Mouse (Mus musculus) neural tube, embryonic 12.5 days (tissue): ENCODE data around the gene Coro1c. TPM values are rescaled to one million over a fixed set of nuclear protein-coding genes. Genes with fewer than 3 reads are reported as not detected.

Experiments used
- ATAC-seq: fragments of 200-750 bp; cut with Nextera tagmentation; 2 replicates; pipeline ENCODE4 v1.8.0; 2017; ENCODE audit warnings: low read depth, mild to moderate bottlenecking, moderate TSS enrichment, moderate library complexity; ENCODE audit not compliant: low FRiP score
- H3K27ac ChIP-seq: fragments of 300-500 bp; sonication (generic); 2 replicates; pipeline ENCODE4 v1.5.1; 2016
- H3K27me3 ChIP-seq: fragments of 300-500 bp; sonication (generic); replicated peaks from 2 replicates; pipeline ENCODE4 v1.6.1; 2016; ENCODE audit warnings: mild to moderate bottlenecking
- H3K36me3 ChIP-seq: fragments of 300-500 bp; sonication (generic); 2 replicates; pipeline ENCODE4 v1.6.1; 2016; ENCODE audit warnings: mild to moderate bottlenecking
- H3K4me1 ChIP-seq: fragments of 300-500 bp; sonication (generic); 2 replicates; pipeline ENCODE4 v1.6.1; 2016
- H3K4me2 ChIP-seq: fragments of 300-500 bp; sonication (generic); replicated peaks from 2 replicates; pipeline ENCODE4 v1.6.1; 2016; ENCODE audit warnings: mild to moderate bottlenecking
- H3K4me3 ChIP-seq: fragments of 300-500 bp; sonication (generic); 2 replicates; pipeline ENCODE4 v1.5.1; 2016
- H3K9ac ChIP-seq: fragments of 300-500 bp; sonication (generic); 2 replicates; pipeline ENCODE4 v1.6.1; 2016; ENCODE audit warnings: mild to moderate bottlenecking
- H3K9me3 ChIP-seq: fragments of 300-500 bp; sonication (generic); 2 replicates; pipeline ENCODE4 v1.6.1; 2016; ENCODE audit warnings: mild to moderate bottlenecking
- WGBS: fragments of 180-500 bp; shearing (Covaris S2); methylation state at CpG from one replicate; pipeline ENCODE4 v1.1.7; 2016; 5-methylcytosine and 5-hydroxymethylcytosine counted together
- polyA plus RNA-seq: library from polyadenylated mRNA; unstranded; fragments of >200 nt; fragmentation: Nextera tagmentation; extraction: Ambion mirVana; gene quantifications from 2 replicates; pipeline ENCODE4 v1.2.1, GENCODE M21; 2016

The Coro1c gene
- polyA plus RNA-seq, 1 experiment from 2014 or later: 292 TPM

DNA sequence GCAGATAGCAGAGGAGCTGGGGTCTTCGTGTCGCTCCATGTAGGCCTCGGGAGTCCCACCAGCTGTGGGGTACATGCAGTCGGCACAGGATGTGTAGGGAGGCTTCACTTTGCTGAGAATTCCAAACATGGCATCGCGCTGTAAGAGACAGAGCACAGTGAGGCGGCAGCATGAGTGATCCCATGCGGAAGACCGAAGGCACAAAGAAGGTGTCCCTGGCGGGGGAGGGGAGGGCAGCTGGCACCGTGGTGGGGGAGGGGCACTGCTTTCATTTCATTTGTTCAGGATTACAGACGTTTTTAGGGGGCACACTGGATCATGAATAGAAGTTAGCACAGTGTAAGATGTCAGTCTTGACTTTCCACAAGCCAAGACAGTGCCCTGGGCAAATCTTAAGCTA lies 34.8 kb upstream of the Coro1c start:
- Histone ChIP-seq H3K4me1 (peaks cover 7% of the 10 kb centered on the region; the same call in 1 of the 2 replicates), H3K4me3 (no peak overlapping the region), H3K9me3 (no peaks in the 10 kb centered on the region), H3K4me2 (no peak overlapping the region), H3K9ac (no peak overlapping the region), H3K27me3 (no peaks in the 10 kb centered on the region), H3K36me3 (peaks cover 80% of the 10 kb centered on the region), H3K27ac (peak overlapping the region; percentile 42; the same call in 1 of the 2 replicates)
- peak; percentile 66; the same call in 1 of the 2 replicates for ATAC-seq
- WGBS: 70% methylated on average over 12 of the region's 12 CpGs

DNA sequence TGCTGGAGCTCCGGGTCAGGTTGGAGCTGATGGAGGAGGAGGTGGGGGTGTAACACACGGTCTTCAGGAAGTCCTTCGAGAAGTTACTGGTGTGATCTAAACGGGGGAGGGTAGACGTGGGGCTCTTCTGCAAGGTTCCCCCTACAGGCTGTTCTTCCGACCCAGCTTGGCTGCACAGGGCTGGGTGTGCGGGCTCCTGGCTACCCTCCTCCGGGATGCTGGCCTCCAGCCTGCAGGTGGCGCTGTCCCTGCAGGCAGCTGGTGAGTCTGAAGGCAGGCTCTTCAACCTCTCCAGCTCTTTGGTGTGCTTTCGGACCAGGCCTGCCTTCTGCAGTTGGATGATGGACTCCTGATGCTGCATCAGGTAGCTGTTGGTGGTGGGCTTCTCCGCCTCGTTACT lies 34.0 kb upstream of the Coro1c start:
- Histone ChIP-seq H3K27me3 (no peaks in the 10 kb centered on the region), H3K9ac (no peak overlapping the region), H3K4me1 (peaks cover 7% of the 10 kb centered on the region; the same call in 1 of the 2 replicates), H3K4me2 (no peak overlapping the region), H3K27ac (no peak overlapping the region), H3K9me3 (no peaks in the 10 kb centered on the region), H3K4me3 (no peak overlapping the region), H3K36me3 (peaks cover 74% of the 10 kb centered on the region)
- ATAC-seq: no peak
- 87% methylated on average over 12 of the region's 12 CpGs for WGBS

DNA sequence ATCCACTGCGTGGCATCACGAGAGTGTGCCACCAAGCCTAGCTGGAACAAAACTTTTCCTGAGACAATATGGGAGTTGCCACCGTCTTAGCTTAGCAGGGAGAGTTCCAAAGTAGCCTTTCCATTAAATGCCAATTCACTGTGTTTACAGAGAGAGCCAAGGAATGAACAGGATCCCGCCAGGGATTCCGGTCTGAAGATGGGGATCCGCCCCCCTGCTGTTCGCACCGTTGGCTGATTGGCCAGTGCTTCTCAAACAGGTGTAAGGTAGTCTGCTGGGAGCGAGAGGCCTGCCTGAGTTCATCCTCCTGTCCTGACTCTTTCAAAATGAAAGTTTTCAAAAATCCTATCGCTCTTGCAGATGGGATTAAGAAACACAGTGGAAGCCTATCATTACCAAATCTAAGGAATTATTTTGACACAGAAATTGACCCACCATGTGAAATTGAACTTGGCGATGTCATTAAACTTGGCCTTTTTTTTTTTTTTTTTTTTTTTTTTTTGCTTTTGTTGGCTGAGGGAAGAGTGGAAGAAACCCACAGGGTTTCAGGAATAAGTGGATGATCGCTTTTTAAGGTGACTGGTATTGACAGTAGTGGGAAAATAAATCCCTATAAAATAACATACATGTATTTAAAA lies 30.8 kb upstream of the Coro1c start:
- H3K4me3 ChIP-seq: no peak overlapping the region
- H3K27ac ChIP-seq: no peak overlapping the region
- peaks cover 43% of the 10 kb centered on the region for H3K36me3 ChIP-seq
- H3K27me3 ChIP-seq: no peaks in the 10 kb centered on the region
- 55% methylated on average over 12 of the region's 12 CpGs for WGBS
- H3K9ac ChIP-seq: no peak overlapping the region
- ATAC-seq: no peak
- peaks cover 9% of the 10 kb centered on the region; the same call in 1 of the 2 replicates for H3K4me1 ChIP-seq
- no peaks in the 10 kb centered on the region for H3K9me3 ChIP-seq
- H3K4me2 ChIP-seq: no peak overlapping the region

DNA sequence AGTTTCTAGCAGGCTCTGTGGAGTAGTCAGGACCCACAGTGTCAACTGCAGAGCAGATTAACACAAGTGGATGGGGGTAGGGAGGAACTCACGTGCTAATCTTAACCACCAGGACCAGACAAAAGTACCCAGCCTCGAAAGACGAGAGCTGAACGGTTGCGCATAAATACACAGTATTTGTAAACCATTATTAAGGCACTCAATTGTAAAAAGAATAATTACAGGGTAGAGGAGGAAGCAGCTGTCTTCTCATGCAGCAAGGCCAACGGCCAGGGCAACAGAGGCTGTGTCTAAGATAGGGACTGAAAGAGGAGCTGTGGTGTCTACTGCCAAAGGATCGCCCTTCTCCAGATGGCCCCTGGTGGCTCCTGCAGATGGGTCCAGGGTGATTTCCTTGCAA lies 29.1 kb upstream of the Coro1c start:
- Histone ChIP-seq H3K27me3 (no peaks in the 10 kb centered on the region), H3K9me3 (no peaks in the 10 kb centered on the region), H3K27ac (peak overlapping the region; percentile 2; the same call in 1 of the 2 replicates), H3K36me3 (peaks cover 28% of the 10 kb centered on the region), H3K4me3 (no peak overlapping the region), H3K4me1 (0 out of 2 replicates have a peak, but pooled peaks cover 2% of the 10 kb centered on the region), H3K4me2 (no peak overlapping the region), H3K9ac (no peak overlapping the region)
- no peak for ATAC-seq
- 62% methylated on average over 7 of the region's 7 CpGs for WGBS

DNA sequence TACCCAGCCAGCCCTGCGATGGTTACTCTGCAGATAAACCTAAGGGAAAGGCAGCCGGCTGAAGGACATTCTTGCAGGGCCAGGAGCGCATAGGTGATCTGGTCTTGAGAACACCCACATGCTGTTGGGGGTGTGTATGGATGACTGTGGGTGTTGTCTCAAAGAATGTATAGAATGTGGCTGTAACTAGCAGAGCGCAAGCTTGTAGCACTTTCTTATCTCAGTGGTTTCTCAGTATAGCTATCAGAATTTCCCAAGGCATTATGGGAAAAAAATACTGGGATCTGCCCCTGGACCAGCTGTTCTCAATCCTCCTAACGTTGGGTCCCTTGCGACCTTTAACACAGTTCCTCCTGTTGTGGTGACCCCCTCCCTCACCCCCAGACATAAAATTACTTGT lies 25.3 kb upstream of the Coro1c start:
- H3K4me2 ChIP-seq: no peak overlapping the region
- H3K9me3 ChIP-seq: no peaks in the 10 kb centered on the region
- H3K27ac ChIP-seq: no peak overlapping the region
- H3K4me3 ChIP-seq: no peak overlapping the region
- no peaks in the 10 kb centered on the region for H3K27me3 ChIP-seq
- no peak overlapping the region for H3K9ac ChIP-seq
- no peaks in the 10 kb centered on the region for H3K36me3 ChIP-seq
- WGBS: 89% methylated on average over 6 of the region's 6 CpGs
- peaks cover 16% of the 10 kb centered on the region for H3K4me1 ChIP-seq
- no peak for ATAC-seq

DNA sequence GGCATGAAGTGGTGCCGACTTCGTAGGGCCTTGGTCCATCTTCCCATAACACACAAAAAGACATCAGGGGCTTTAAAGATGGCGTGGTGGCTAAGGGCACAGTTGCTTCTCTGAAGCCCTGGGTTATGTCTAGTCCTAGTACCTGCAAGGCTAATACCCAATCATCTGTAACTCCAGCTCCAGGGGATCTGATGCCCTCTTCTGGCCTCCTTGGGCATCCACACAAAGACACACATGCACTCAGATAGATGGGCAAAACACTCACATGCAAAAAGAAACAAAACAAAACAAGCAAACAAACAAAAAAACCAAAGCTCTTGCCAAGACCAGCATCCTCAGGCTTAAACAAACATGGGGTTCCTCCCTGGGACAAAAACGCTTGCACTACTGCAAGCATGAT lies 24.9 kb upstream of the Coro1c start:
- Histone ChIP-seq H3K9me3 (no peaks in the 10 kb centered on the region), H3K4me2 (no peak overlapping the region), H3K4me1 (peaks cover 16% of the 10 kb centered on the region), H3K9ac (no peak overlapping the region), H3K27ac (no peak overlapping the region), H3K27me3 (no peaks in the 10 kb centered on the region), H3K36me3 (no peaks in the 10 kb centered on the region), H3K4me3 (no peak overlapping the region)
- ATAC-seq: no peak
- WGBS: 81% methylated on average over 4 of the region's 4 CpGs

- no peaks in the 10 kb centered on the region for H3K27me3 ChIP-seq
- H3K4me1 ChIP-seq: peaks cover 14% of the 10 kb centered on the region
- no peak for ATAC-seq
- H3K36me3 ChIP-seq: no peaks in the 10 kb centered on the region
- no peak overlapping the region for H3K27ac ChIP-seq
- 85% methylated on average over 3 of the region's 3 CpGs for WGBS
- no peak overlapping the region for H3K4me2 ChIP-seq
- H3K9ac ChIP-seq: no peak overlapping the region
- H3K9me3 ChIP-seq: no peaks in the 10 kb centered on the region
- H3K4me3 ChIP-seq: no peak overlapping the region
Observed at GRCm38 (mm10) chr5:113932310-113932709, 23.8 kb upstream of the Coro1c start.

DNA sequence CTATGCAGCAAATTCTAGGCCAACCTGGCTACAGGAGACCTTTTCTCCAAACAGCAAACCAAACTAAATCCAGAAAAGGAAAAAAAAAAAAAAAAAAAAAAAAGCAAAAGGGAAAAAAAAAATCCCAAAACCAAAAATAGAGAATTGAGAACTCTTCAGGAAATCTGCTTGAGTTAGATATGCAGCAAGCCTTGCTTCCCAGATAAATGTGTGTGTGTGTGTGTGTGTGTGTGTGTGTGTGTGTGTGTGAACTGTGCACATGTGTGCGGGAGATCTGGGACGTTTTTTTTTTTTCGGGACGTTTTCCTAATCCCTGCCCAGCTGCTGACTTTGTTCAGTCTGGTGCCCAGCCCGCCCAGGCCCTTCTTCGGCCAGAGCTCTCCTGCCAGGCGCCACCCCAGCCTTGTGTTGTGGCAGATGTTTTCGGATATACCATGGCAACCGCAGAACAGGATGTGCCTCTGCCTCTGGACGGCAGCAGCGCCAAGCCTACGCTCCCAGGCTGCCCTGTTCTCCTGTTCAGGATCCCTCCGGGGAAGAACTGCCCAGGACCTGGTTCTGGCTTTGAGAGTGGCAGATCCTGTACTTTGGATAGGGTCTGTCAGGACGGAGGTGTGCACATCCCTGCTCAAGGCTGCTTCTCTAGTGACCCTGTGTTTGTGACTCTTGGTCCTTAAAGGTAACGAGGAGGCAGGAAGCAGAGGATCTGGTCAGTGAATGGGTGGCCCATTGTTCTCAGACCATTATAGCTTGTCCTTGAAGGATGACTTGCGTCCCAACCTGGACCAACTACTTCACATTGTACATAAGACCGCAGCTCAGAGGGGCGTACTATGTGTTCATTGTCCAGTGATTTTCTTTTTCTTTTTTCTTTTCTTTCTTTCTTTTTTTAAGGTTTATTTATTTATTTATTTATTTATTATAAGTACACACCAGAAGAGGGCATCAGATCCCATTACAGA lies 22.4 kb upstream of the Coro1c start:
- H3K9ac ChIP-seq: 0 out of 2 replicates have a peak overlapping the region, but pooled peaks have one; percentile 33
- no peak overlapping the region for H3K27ac ChIP-seq
- H3K4me1 ChIP-seq: peaks cover 18% of the 10 kb centered on the region
- 26% methylated on average over 18 of the region's 18 CpGs for WGBS
- H3K27me3 ChIP-seq: no peaks in the 10 kb centered on the region
- H3K36me3 ChIP-seq: no peaks in the 10 kb centered on the region
- H3K4me3 ChIP-seq: no peak overlapping the region
- ATAC-seq: peak; percentile 50; the same call in 1 of the 2 replicates
- peak overlapping the region; percentile 24; the same call in 1 of the 2 replicates for H3K4me2 ChIP-seq
- H3K9me3 ChIP-seq: no peaks in the 10 kb centered on the region

DNA sequence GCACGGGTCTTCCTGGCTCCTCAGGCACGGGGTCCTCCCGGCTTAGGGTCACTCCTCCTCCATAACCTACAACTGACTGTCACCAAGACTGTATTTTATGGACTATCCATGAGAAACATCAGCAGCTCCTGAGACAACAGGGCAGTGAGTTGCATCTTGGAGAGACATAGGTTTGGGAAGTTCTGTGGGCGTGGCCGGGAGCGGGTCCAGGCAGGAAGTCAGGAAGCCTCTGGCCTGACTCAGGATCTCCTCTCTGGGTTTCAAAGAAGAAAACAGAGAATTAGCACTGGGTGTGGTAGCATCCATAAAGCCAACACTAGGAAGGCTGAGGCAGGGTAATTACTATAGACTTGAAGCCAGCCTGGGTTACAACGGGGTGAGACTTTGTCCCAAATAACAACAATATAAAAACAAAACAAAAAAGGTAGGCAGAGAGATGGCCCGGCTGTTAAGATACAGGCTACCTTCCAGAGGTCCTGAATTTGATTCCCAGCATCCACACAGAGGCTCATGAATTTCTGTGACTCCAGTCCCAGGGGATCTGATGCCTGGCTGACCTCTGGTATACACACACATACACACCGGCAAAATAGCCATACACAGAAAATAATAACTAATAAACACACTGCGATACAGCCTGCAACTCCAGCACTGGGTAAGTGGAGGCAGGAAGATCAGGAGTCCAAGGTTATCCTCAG lies 21.5 kb upstream of the Coro1c start:
- no peaks in the 10 kb centered on the region for H3K9me3 ChIP-seq
- WGBS: 50% methylated on average over 10 of the region's 10 CpGs
- H3K9ac ChIP-seq: no peak overlapping the region
- no peaks in the 10 kb centered on the region for H3K27me3 ChIP-seq
- H3K4me3 ChIP-seq: no peak overlapping the region
- no peaks in the 10 kb centered on the region for H3K36me3 ChIP-seq
- no peak overlapping the region for H3K4me2 ChIP-seq
- ATAC-seq: no peak
- 0 out of 2 replicates have a peak overlapping the region, but pooled peaks have one; percentile 33 for H3K27ac ChIP-seq
- H3K4me1 ChIP-seq: peaks cover 20% of the 10 kb centered on the region

DNA sequence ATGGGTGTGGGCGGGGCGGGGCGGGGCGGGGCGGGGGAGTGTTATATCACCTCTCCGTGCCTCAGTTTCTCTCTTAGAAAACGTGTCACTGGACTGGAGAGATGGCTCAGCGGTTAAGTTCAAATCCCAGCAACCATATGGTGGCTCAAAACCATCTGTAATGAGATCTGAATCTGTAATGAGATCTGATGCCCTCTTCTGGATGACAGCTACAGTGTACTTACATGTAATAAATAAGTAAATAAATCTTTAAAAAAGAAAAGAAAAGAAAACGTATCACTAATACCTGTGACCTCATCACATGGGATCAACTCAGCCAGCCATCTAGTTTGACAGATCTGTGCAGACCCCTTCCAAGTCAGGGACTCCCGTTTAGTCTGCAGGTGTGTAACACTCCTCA lies 21.0 kb upstream of the Coro1c start:
- no peak for ATAC-seq
- H3K4me2 ChIP-seq: no peak overlapping the region

DNA sequence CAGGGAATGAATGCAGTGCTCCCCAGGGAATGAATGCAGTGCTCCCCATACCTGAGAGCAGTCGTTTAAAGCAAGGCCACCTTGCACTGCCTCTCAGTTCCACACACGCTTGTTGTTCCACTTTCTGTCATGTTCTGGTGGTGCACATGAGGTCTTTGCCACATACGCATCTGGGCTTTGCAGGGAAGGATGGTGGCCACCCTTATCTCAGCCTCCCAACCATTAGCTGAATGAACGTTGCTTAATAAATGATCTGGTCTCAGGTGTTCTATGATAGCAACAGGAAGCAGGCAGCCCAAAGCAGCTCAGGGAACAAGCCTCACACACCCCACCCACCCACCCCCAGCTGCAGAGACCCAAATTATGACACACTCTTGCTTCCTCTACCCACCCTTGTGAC lies 16.1 kb upstream of the Coro1c start:
- H3K4me2 ChIP-seq: no peak overlapping the region
- H3K4me1 ChIP-seq: peaks cover 17% of the 10 kb centered on the region
- WGBS: 85% methylated on average over 4 of the region's 4 CpGs
- no peak overlapping the region for H3K27ac ChIP-seq
- no peak for ATAC-seq
- H3K4me3 ChIP-seq: no peak overlapping the region
- no peaks in the 10 kb centered on the region for H3K9me3 ChIP-seq
- H3K9ac ChIP-seq: no peak overlapping the region
- H3K27me3 ChIP-seq: no peaks in the 10 kb centered on the region
- H3K36me3 ChIP-seq: no peaks in the 10 kb centered on the region

More for the DNA sequence above, 21.0 kb upstream of the Coro1c start:
- 77% methylated on average over 10 of the region's 10 CpGs for WGBS
- H3K36me3 ChIP-seq: no peaks in the 10 kb centered on the region
- no peaks in the 10 kb centered on the region for H3K9me3 ChIP-seq
- H3K4me1 ChIP-seq: peaks cover 20% of the 10 kb centered on the region
- no peak overlapping the region for H3K9ac ChIP-seq
- no peaks in the 10 kb centered on the region for H3K27me3 ChIP-seq
- 0 out of 2 replicates have a peak overlapping the region, but pooled peaks have one; percentile 33 for H3K27ac ChIP-seq
- H3K4me3 ChIP-seq: no peak overlapping the region
